Mouse (Mus musculus) erythroblast, embryonic 14.5 days (primary cell): ENCODE measurements around the gene Plppr2. TPM values are rescaled to one million over a fixed set of nuclear protein-coding genes. Genes with fewer than 3 reads are reported as not detected.

Experiments
- H3K27me3 ChIP-seq: 2 replicates; pipeline ENCODE4 v1.6.1; 2012; ENCODE audit warnings: inconsistent platforms; ENCODE audit not compliant: control insufficient read depth
- H3K36me3 ChIP-seq: 2 replicates; pipeline ENCODE4 v1.6.1; 2012; ENCODE audit warnings: mild to moderate bottlenecking, inconsistent platforms; ENCODE audit not compliant: control insufficient read depth
- H3K4me1 ChIP-seq: 2 replicates; pipeline ENCODE4 v1.6.1; 2012; ENCODE audit warnings: inconsistent platforms; ENCODE audit not compliant: control insufficient read depth
- H3K4me3 ChIP-seq: replicated peaks from 2 replicates; pipeline ENCODE3; 2012; ENCODE audit warnings: moderate library complexity, mild to moderate bottlenecking, inconsistent platforms
- H3K9me3 ChIP-seq: 2 replicates; pipeline ENCODE4 v1.6.1; 2012; ENCODE audit warnings: low read length, inconsistent platforms, mixed read lengths; ENCODE audit not compliant: control insufficient read depth
- GATA1 ChIP-seq: IDR thresholded peaks from 2 replicates; pipeline ENCODE4 v1.6.1; 2012; ENCODE audit warnings: low read length, inconsistent platforms, mixed read lengths
- TAL1 ChIP-seq: IDR thresholded peaks from 3 replicates; pipeline ENCODE4 v1.6.1; 2012; ENCODE audit warnings: low read length, inconsistent platforms, mixed read lengths
- polyA plus RNA-seq: library from polyadenylated mRNA; stranded (reverse); fragments of >175 nt; gene quantifications from 2 replicates; pipeline ENCODE4 v1.2.3, GENCODE M21; 2012

Plppr2 gene
- polyA plus RNA-seq, 1 experiment: 0.06 TPM

DNA sequence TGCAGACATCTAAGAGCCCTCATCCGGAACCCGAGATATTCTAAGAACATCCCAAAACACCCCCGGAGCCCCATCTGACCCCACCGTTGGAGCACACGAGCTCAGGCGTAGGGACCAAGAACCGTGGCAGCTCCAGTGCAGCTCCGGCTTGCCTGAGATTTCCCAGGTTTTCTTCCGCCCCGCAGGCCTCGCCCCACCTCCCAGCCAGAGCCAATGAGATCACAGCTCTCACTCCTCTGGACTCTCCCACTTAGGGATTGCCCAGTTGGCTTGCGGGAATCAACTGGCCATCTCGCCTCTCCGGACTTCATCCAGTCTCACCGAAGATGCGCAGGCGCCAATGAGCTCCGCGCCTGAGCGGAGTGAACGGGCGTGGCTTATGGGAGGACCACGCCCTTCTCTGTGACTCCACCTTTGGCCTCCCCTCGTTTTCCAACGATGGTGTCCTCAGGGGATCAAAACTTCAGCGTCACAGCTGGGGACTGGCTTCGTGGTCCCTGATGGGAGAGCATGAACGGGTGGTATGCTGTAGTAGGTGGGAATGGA, 9.6 kb upstream of the Plppr2 start, which contains the start of the genes Ccdc159 and Tmem205:
TSS of gene Ccdc159 (plus strand) at position 264 of the 546 bp plus-strand sequence.
TSS of gene Tmem205 (minus strand) at position 349 of the 546 bp plus-strand sequence.
- H3K9me3 ChIP-seq: peaks cover 2% of the 10 kb centered on the region; the same call in 1 of the 2 replicates
- peaks cover 5% of the 10 kb centered on the region for H3K27me3 ChIP-seq
- peaks cover 23% of the 10 kb centered on the region for H3K4me1 ChIP-seq
- H3K36me3 ChIP-seq: no peaks in the 10 kb centered on the region; the same call in 1 of the 2 replicates
- H3K4me3 ChIP-seq: peak within 1 kb of the TSS; percentile 44
- TF ChIP-seq GATA1 (no peak), TAL1 (no peak)

DNA sequence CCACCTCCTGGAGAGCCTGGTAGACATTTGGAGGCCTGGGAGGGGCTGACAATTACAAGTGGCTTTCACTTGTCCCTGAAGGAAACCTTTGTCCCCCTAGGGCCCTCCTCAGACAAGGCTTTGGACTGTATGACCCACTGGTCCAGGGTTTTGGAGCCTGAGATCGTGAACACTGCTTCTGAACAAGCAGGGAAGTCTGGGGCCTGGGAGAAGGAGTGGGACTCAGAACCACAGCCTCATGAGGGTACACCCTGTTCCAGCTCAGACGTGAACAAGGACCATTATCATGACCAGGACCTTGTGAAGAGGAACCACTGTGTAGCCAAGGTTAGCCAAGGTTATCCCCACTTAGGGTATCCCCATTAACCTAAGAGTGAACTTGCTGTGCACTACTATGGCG, 7.6 kb upstream of the Plppr2 start:
- Histone ChIP-seq H3K27me3 (peaks cover 14% of the 10 kb centered on the region), H3K4me3 (no peak overlapping the region), H3K9me3 (no peaks in the 10 kb centered on the region), H3K4me1 (peaks cover 26% of the 10 kb centered on the region), H3K36me3 (no peaks in the 10 kb centered on the region; the same call in 1 of the 2 replicates)
- TF ChIP-seq TAL1 (no peak), GATA1 (no peak)

DNA sequence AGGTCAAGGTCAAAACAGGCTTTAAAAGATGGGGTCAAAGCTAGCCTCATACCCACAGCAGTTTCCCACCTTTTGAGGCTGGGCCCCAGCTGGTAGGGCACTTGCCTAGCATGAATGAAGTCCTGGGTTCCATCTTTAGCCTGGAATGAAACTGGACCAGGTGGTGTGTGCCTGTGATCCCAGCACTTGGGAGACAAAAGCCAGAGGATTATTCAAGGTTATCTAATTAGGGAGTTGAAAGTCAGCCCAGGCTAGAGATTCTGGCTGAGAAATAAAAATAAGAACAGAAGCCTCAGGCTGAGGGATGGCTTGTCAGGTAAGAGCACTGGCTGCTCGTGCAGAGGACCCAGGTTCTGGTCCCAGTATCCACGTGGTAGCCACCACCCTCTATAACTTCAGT, 4.8 kb upstream of the Plppr2 start:
- Histone ChIP-seq H3K9me3 (no peaks in the 10 kb centered on the region), H3K27me3 (peaks cover 30% of the 10 kb centered on the region), H3K4me1 (peaks cover 27% of the 10 kb centered on the region), H3K4me3 (no peak overlapping the region), H3K36me3 (no peaks in the 10 kb centered on the region)
- TF ChIP-seq TAL1: no peak
- no peak for TF ChIP-seq GATA1

DNA sequence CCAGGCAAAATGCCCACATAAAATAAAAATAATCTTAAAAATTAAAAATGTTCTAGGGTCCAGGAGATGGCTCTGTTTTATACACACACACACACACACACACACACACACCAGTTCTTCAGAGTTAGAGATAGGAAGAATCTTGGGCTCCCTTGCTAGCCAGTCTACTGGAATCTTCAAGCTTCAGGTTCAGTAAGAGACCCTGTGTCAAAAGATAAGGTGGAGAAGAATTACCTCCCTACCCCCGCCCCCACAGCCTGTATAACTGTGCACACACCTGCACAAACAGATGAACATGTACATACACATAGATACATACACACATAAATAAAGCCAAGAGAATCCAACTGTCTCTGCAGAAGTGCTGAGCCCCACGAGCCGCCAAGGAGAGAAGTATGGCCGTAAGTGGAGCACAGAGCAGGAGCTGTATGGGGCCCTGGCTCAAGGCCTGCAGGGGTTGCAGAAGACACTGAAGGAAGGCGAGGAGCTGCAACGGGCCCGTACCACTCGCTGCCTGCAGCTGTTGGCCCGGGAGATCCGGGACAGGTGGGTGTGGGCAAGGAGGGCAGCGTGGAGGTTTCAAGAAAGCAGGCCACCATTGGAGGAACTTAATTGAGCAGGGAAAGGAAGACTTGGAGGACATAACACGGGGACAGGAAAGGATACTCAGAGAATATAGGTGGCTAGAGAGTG, 4.2 kb upstream of the Plppr2 start:
- no peaks in the 10 kb centered on the region for H3K9me3 ChIP-seq
- H3K4me1 ChIP-seq: peaks cover 24% of the 10 kb centered on the region
- no peak for TF ChIP-seq GATA1
- TF ChIP-seq TAL1: no peak
- H3K36me3 ChIP-seq: no peaks in the 10 kb centered on the region
- H3K27me3 ChIP-seq: peaks cover 25% of the 10 kb centered on the region
- H3K4me3 ChIP-seq: no peak overlapping the region

DNA sequence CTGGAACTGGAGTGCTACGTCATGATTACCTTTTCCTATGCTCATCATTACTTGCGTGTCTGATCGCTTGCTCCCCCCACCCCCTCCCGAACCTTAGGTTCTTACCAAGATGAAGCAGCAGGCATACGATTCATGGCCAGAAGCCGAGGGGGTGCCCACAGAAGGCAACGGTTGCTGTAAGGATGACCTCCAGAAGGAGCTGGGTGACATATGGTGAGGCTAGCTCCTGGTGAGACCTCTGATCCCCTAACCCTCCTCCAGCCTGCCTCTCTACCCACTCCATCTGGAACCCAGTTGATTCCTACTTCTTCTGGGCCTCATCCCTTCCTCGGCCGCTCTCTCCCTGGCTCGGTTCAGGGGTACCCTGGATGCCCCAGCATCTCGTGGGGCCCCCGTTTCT, 2.8 kb upstream of the Plppr2 start:
- H3K27me3 ChIP-seq: peaks cover 25% of the 10 kb centered on the region
- no peak overlapping the region for H3K4me3 ChIP-seq
- no peaks in the 10 kb centered on the region for H3K36me3 ChIP-seq
- no peaks in the 10 kb centered on the region for H3K9me3 ChIP-seq
- peaks cover 22% of the 10 kb centered on the region for H3K4me1 ChIP-seq
- TF ChIP-seq GATA1: no peak
- TF ChIP-seq TAL1: no peak

DNA sequence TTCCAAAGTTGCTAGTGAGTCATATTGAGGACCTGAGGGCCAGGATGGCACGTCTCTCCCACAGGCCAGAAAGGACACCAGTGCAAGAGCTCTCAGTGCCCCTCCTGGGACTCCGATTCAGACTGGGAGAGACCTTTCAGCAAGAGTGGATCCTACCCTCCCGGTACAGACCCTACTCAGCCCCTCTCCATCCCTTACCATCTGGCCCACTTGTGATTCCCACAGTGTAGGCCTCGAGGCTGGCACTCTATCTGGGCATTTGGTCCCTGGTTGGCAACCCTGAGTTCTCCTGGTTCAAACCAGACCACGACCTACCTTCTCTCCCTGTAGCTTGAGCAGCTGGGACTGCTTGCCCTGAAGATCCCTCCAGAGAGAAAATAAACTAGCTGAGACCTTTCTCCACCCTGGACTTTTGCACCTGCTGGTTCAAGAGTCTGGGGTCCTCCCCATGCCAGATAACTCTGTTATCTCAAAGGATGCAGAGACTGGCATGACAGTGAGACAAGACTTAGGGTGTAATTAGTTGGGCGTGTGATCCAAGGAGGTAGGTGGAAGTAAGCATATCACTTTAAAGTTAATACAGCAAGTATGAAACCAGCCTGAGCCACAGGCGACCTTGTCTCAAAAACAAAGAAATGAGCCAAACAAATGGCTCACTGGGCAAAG, 1.2 kb upstream of the Plppr2 start:
- TF ChIP-seq TAL1 (no peak), GATA1 (no peak)
- Histone ChIP-seq H3K36me3 (no peaks in the 10 kb centered on the region), H3K4me1 (peaks cover 22% of the 10 kb centered on the region), H3K9me3 (no peaks in the 10 kb centered on the region), H3K27me3 (peaks cover 25% of the 10 kb centered on the region), H3K4me3 (no peak overlapping the region)

DNA sequence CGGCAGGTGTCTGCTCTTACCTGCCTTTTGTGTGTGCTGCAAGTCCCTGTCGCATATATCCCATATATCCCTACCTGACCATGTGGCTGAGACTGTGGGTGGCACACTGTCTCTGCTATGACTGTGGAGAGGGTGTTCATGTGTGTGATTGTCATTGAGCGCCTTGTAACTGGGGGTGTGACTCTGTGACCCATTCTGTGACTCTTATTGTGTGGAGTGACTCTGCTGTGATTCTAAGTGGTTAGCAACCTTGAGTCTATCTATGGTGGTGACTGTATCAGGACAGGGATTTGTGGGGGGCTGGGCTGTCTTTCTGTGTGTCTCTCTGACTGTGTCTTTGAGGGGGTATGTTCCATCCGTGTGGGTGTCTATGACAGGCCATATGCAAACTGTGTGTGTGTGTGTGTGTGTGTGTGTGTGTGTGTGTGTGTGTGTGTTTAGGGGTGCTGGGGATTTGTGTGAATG, 910 bp downstream of the Plppr2 start:
- Histone ChIP-seq H3K36me3 (no peaks in the 10 kb centered on the region), H3K27me3 (peaks cover 25% of the 10 kb centered on the region), H3K4me3 (no peak overlapping the region), H3K9me3 (no peaks in the 10 kb centered on the region), H3K4me1 (peaks cover 19% of the 10 kb centered on the region)
- TF ChIP-seq GATA1 (no peak), TAL1 (no peak)

DNA sequence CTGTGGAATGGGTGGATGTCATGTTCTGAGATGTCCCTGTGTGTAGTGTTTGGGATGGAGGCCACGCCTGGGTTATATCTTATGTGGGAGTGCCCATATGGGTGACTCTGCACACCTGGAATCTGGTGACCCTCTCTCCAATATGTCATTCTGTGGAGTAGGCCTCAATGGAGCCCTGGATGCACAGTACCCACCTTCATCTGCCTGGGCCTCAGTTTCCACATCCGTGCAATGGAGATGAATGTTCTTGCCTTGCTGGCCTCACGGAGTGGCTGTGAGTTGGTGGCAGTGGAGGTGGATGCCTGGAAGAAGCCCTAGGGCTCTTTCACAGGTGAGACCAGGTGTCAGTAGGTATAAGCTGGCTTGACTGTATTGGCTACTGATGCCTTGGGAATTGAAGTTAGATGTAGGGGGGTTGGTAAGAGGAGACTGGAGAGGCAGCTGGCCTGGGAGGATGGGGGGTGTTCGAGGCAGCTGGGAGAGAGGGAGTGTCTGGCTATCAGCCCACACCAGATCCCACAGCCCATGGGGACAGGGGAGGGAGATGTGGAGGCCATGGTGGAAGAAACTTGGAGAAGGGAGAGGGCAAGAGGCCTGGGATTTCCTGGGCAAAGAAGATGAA, 1.5 kb downstream of the Plppr2 start:
- peaks cover 3% of the 10 kb centered on the region for H3K9me3 ChIP-seq
- TF ChIP-seq GATA1: no peak
- no peak for TF ChIP-seq TAL1
- peaks cover 14% of the 10 kb centered on the region for H3K4me1 ChIP-seq
- peaks cover 26% of the 10 kb centered on the region for H3K27me3 ChIP-seq
- H3K4me3 ChIP-seq: no peak overlapping the region
- no peaks in the 10 kb centered on the region for H3K36me3 ChIP-seq

DNA sequence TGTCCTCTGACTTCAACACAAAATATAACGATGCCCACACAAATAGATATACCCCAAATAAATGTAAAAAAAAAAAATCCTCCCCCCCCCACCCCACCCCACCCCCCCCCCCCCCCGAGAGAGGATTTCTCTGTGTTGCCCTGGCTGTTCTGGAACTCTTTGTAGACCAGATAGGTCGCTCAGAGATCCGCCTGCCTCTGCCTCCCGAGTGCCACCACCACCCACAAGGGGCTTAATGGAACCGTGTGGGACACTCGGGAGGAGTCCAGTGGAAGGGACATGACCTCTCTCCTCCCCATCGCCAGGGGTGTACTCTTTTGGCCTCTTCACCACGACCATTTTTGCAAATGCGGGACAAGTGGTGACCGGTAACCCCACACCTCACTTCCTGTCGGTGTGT, 6.2 kb downstream of the Plppr2 start:
- H3K27me3 ChIP-seq: peaks cover 26% of the 10 kb centered on the region
- no peak overlapping the region for H3K4me3 ChIP-seq
- peaks cover 8% of the 10 kb centered on the region for H3K9me3 ChIP-seq
- peaks cover 16% of the 10 kb centered on the region for H3K4me1 ChIP-seq
- TF ChIP-seq TAL1 (no peak), GATA1 (no peak)
- no peaks in the 10 kb centered on the region for H3K36me3 ChIP-seq
